Mouse (Mus musculus) thymus, postnatal 10 days (tissue): ENCODE measurements around the gene Lats1.
A peak's percentile ranks its signal among the peaks of the same experiment; 100 is the strongest.
"Not testable (repeated sequence)": the region's sequence is repeated elsewhere in the genome, so short reads cannot be mapped to it uniquely, and the experiment has no call there.

Experiments used
- DNase-seq, 2 experiments: peaks; one replicate each; pipeline ENCODE4 v3.0.0; 2021; ENCODE audit warnings: low spot score in 2 of 2

The Lats1 gene

GRCm38 (mm10) chr10:7726501-7726812 is 45.4 kb downstream of the Lats1 start:
- DNase-seq: peak in 1 of 2 experiments; percentile 3

DNA sequence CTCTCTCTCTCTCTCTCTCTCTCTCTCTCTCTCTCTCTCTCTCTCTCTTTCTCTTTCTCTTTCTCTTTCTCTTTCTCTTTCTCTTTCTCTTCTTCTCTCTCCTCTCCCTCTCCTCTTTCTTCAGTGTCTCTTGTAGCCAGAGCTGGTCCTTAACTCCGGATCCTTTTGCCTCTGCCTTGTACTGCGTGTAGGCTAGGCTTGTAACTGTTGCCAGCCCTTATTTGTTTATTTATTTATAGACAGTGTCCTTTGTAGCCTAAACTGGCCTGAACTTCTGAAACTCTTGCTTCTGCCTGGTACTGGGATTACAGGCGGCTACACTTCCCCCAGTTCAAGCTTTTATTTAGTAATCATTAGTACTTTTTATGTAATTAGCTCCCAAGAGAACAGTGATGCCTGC is 46.0 kb downstream of the Lats1 start:
- DNase-seq: no peak

GRCm38 (mm10) chr10:7731582-7731981 is 50.6 kb downstream of the Lats1 start:
- DNase-seq: no peak

- no peak for DNase-seq
These were observed 56.1 kb downstream of the Lats1 start for GRCm38 (mm10) chr10:7737122-7737521.

DNA sequence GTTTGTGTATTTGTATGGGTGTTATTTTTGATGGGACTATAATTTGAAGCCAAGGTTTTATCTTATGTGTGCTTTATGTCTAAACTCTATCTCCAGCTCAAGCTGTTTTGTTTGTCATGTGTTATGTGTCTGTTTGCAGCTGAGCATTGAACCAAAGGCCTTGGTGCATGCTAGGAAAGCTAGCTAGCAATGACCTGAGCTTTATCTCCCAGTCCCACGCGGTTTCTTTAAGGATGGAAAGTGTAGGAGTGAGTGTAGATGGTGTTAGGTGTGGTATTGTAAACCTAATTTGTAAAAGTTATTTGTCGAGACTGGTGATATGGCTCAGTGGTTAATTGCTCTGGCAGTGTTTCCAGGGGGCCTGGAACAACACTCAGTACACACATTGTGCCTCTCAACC is 56.9 kb downstream of the Lats1 start:
- DNase-seq: no peak

DNA sequence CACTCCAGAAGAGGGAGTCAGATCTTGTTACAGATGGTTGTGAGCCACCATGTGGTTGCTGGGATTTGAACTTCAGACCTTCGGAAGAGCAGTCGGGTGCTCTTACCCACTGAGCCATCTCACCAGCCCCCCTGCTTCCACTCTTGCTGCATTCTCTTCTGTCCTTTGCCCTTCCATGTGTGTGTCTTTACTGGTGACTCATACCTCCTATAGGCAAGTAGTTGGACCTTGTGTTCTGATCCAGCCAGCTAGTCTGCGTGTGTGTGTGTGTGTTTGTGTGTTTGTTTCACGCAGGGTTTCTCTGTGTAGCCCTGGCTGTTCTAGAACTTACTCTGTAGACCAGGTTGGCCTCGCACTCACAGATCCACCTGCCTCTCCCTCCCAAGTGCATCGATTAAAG is 64.5 kb downstream of the Lats1 start:
- DNase-seq: not testable (repeated sequence)

DNA sequence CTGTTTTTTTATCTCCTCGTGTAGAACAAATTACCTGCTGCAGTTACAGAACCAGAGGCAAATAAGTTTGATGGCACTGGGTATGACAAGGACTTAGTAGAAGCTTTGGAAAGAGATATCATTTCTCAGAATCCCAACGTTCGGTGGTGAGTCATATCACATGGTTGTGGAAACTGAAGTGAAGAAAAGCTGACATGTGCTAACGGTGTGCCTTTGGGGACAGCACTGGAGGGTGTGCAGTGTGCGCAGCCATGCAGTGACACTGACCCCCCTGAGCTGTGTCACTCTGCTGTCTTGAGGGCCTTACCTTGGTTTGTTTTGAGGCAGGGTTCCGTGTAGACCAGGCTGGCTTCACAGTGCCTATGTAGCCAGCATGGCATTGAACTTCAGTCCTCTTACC is 67.7 kb downstream of the Lats1 start:
- no peak for DNase-seq

GRCm38 (mm10) chr10:7757544-7757943 is 76.5 kb downstream of the Lats1 start:
- no peak for DNase-seq
